Mouse (Mus musculus) CH12.LX (cell line): Measurements from ENCODE around the gene Mgat5. TPM values are rescaled to one million over a fixed set of nuclear protein-coding genes. Genes with fewer than 3 reads are reported as not detected.

Source experiments
- DNase-seq: peaks from one replicate; pipeline ENCODE4 v3.0.0-alpha.2; 2013; ENCODE audit errors: extremely low read depth
- H3K27ac ChIP-seq: 2 replicates; pipeline ENCODE4 v1.5.1; 2012; ENCODE audit warnings: low read depth, mild to moderate bottlenecking, control low read depth, moderate library complexity; ENCODE audit not compliant: insufficient read depth
- H3K27me3 ChIP-seq: replicated peaks from 2 replicates; pipeline ENCODE3; 2012; ENCODE audit warnings: inconsistent platforms
- H3K36me3 ChIP-seq, 2 experiments: replicated peaks in 1 of 2; 2 replicates each; pipeline versions ENCODE3 to v1.6.1; 2012; ENCODE audit warnings: inconsistent platforms in 1 of 2, low read length in 1 of 2, mild to moderate bottlenecking in 1 of 2, mixed read lengths in 1 of 2, moderate library complexity in 1 of 2; ENCODE audit not compliant: control insufficient read depth in 1 of 2, insufficient read depth in 1 of 2
- H3K4me1 ChIP-seq, 2 experiments: 2 replicates each; pipeline ENCODE4 v1.6.1; 2012; ENCODE audit warnings: inconsistent platforms in 1 of 2, moderate library complexity in 1 of 2; ENCODE audit not compliant: insufficient read depth in 2 of 2, control insufficient read depth in 1 of 2
- H3K4me2 ChIP-seq: 2 replicates; pipeline ENCODE4 v1.6.1; 2012; ENCODE audit warnings: low read depth, mild to moderate bottlenecking, control low read depth; ENCODE audit not compliant: poor library complexity, insufficient read depth, severe bottlenecking
- H3K4me3 ChIP-seq, 3 experiments: fragments of 150-350 bp in 1 of 3; sonication (generic) in 1 of 3; replicated peaks in 1 of 3; 2 replicates each; pipeline versions ENCODE3 to v1.5.1; 2011 to 2012; ENCODE audit warnings: low read depth in 2 of 3, low read length in 2 of 3, mild to moderate bottlenecking in 2 of 3, moderate library complexity in 2 of 3, control low read depth in 1 of 3, improper control_type of control experiment in 1 of 3, inconsistent platforms in 1 of 3, mixed read lengths in 1 of 3; ENCODE audit not compliant: poor library complexity in 1 of 3
- H3K79me2 ChIP-seq: replicated peaks from 2 replicates; pipeline ENCODE4 v1.6.1; 2012; ENCODE audit warnings: mild to moderate bottlenecking, moderate library complexity; ENCODE audit not compliant: control insufficient read depth, poor library complexity, insufficient read depth, severe bottlenecking; ENCODE audit errors: extremely low read depth
- H3K9ac ChIP-seq: 2 replicates; pipeline ENCODE4 v1.6.1; 2012; ENCODE audit warnings: low read depth, mild to moderate bottlenecking, control low read depth, moderate library complexity; ENCODE audit not compliant: insufficient read depth
- H3K9me3 ChIP-seq: replicated peaks from 2 replicates; pipeline ENCODE3; 2012; ENCODE audit warnings: low read length, inconsistent platforms, mixed read lengths
- BHLHE40 ChIP-seq: IDR thresholded peaks from 2 replicates; pipeline ENCODE4 v1.6.1; 2011; ENCODE audit warnings: mild to moderate bottlenecking, low read depth, low read length, improper control_type of control experiment
- CHD2 ChIP-seq: IDR thresholded peaks from 2 replicates; pipeline ENCODE4 v1.6.1; 2011; ENCODE audit warnings: low read length, improper control_type of control experiment
- CTCF ChIP-seq, 2 experiments: IDR thresholded peaks in 1 of 2; conservative IDR thresholded peaks in 1 of 2; 2 replicates each; pipeline ENCODE4 v1.5.1; 2011 to 2012; ENCODE audit warnings: low read depth in 2 of 2, low read length in 2 of 2, improper control_type of control experiment in 1 of 2, inconsistent platforms in 1 of 2, mild to moderate bottlenecking in 1 of 2, moderate library complexity in 1 of 2
- E2F4 ChIP-seq: IDR thresholded peaks from 2 replicates; pipeline ENCODE4 v1.6.1; 2011; ENCODE audit warnings: low read depth, low read length, improper control_type of control experiment; ENCODE audit not compliant: insufficient replicate concordance
- ELF1 ChIP-seq: IDR thresholded peaks from 2 replicates; pipeline ENCODE4 v1.6.1; 2014; ENCODE audit warnings: low read depth, mild to moderate bottlenecking, inconsistent platforms, low read length, improper control_type of control experiment
- IRF4 ChIP-seq: IDR thresholded peaks from 2 replicates; pipeline ENCODE4 v1.6.1; 2014; ENCODE audit warnings: low read depth, mild to moderate bottlenecking, inconsistent platforms, low read length, improper control_type of control experiment
- JUN ChIP-seq: IDR thresholded peaks from 2 replicates; pipeline ENCODE4 v1.6.1; 2011; ENCODE audit warnings: low read depth, mild to moderate bottlenecking, low read length, improper control_type of control experiment, moderate library complexity; ENCODE audit not compliant: insufficient read depth
- JUND ChIP-seq: conservative IDR thresholded peaks from 2 replicates; pipeline ENCODE4 v1.6.1; 2011; ENCODE audit warnings: low read depth, low read length, improper control_type of control experiment
- MAFK ChIP-seq: IDR thresholded peaks from 2 replicates; pipeline ENCODE4 v1.6.1; 2011; ENCODE audit warnings: low read length, improper control_type of control experiment; ENCODE audit not compliant: insufficient replicate concordance
- MAX ChIP-seq: IDR thresholded peaks from 2 replicates; pipeline ENCODE4 v1.6.1; 2011; ENCODE audit warnings: low read length, improper control_type of control experiment
- MAZ ChIP-seq: IDR thresholded peaks from 2 replicates; pipeline ENCODE4 v1.6.1; 2012; ENCODE audit warnings: low read depth, mild to moderate bottlenecking, inconsistent platforms, low read length, improper control_type of control experiment, moderate library complexity
- MXI1 ChIP-seq: IDR thresholded peaks from 2 replicates; pipeline ENCODE4 v1.6.1; 2011; ENCODE audit warnings: mild to moderate bottlenecking, low read depth, low read length, improper control_type of control experiment
- MYC ChIP-seq: IDR thresholded peaks from 2 replicates; pipeline ENCODE4 v1.6.1; 2011; ENCODE audit warnings: low read depth, mild to moderate bottlenecking, improper control_type of control experiment, low read length
- NRF1 ChIP-seq: IDR thresholded peaks from 2 replicates; pipeline ENCODE4 v1.6.1; 2014; ENCODE audit warnings: low read depth, mild to moderate bottlenecking, inconsistent platforms, low read length, improper control_type of control experiment, moderate library complexity
- POLR2A ChIP-seq: IDR thresholded peaks from 2 replicates; pipeline ENCODE4 v1.6.1; 2011; ENCODE audit warnings: low read depth, mild to moderate bottlenecking, improper control_type of control experiment, low read length
- POLR2AphosphoS2 ChIP-seq: IDR thresholded peaks from 2 replicates; pipeline ENCODE4 v1.6.1; 2011; ENCODE audit warnings: low read depth, low read length, improper control_type of control experiment
- RAD21 ChIP-seq: IDR thresholded peaks from 2 replicates; pipeline ENCODE4 v1.6.1; 2011; ENCODE audit warnings: low read depth, mild to moderate bottlenecking, low read length, improper control_type of control experiment, moderate library complexity
- SIN3A ChIP-seq: IDR thresholded peaks from 2 replicates; pipeline ENCODE4 v1.6.1; 2012; ENCODE audit warnings: low read length, improper control_type of control experiment, inconsistent platforms
- SMC3 ChIP-seq: IDR thresholded peaks from 2 replicates; pipeline ENCODE4 v1.6.1; 2011; ENCODE audit warnings: low read depth, low read length, improper control_type of control experiment
- TBP ChIP-seq: conservative IDR thresholded peaks from 2 replicates; pipeline ENCODE4 v1.6.1; 2011; ENCODE audit warnings: low read depth, low read length, improper control_type of control experiment
- TCF12 ChIP-seq: IDR thresholded peaks from 2 replicates; pipeline ENCODE4 v1.6.1; 2014; ENCODE audit warnings: low read depth, mild to moderate bottlenecking, inconsistent platforms, low read length, improper control_type of control experiment
- USF1 ChIP-seq: IDR thresholded peaks from 2 replicates; pipeline ENCODE4 v1.6.1; 2014; ENCODE audit warnings: low read depth, mild to moderate bottlenecking, inconsistent platforms, low read length, improper control_type of control experiment
- dilution Hi-C: fragments of 300-500 bp; cut with MboI; formaldehyde crosslinking; loops from 2 replicates; pipeline ENCODE4 v1.14.3; 2020; ENCODE audit warnings: low sequenced_read_pairs; ENCODE audit not compliant: extremely low pct_unique_long_range_greater_than_20kb, extremely low pct_ligation_motif_present
- in situ Hi-C: fragments of 300-500 bp; cut with MboI; formaldehyde crosslinking; loops from 3 replicates; pipeline ENCODE4 v1.14.3; 2019; ENCODE audit warnings: low sequenced_read_pairs, low pct_ligation_motif_present, low pct_unique_long_range_greater_than_20kb, mixed read lengths
- polyA plus RNA-seq: library from polyadenylated mRNA; unstranded; fragments of >175 nt; gene quantifications from 2 replicates; pipeline ENCODE4 v1.2.1, GENCODE M21; 2012; ENCODE audit warnings: low read depth; ENCODE audit not compliant: insufficient read length
- total RNA-seq, 2 experiments: library from RNA; depleted of rRNA; stranded (reverse); fragments of 300-350 nt in 1 of 2; fragments of >200 nt in 1 of 2; gene quantifications; 2 replicates each; pipeline ENCODE4 v1.2.3; 2012 to 2014

Mgat5 gene
- total and polyA plus RNA-seq, 3 experiments = 5.9 to 8.8 (median 6.6) TPM

DNA sequence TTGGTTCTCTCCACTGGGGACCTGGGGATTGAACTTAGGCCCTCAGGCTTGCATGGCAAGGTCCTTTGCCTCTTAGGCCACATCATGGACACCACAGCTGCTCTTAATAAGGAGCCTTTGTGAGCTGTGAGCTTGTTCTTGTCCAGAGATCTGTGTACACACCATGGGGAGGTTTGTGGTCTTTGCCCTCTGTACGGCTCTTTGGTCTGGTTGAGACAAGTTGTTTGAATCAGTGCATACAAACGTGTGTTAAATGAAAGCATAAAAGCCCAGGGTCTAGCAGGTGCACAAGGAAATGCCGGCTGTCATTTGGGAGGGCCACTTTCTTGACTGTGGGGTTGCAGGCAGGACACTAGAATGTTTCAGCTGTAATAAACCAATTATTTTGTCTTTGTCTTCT, 64.5 kb downstream of the Mgat5 start:
- no peak for DNase-seq
- H3K9ac ChIP-seq = no peak overlapping the region
- dilution Hi-C loops = no loop called here
- TF ChIP-seq MXI1 (no peak), E2F4 (no peak), CHD2 (no peak), TBP (no peak)
- TF ChIP-seq, all 38 proteins: peak for 0
- in situ Hi-C loops = no loop called here
- Histone ChIP-seq H3K4me3 (no peak overlapping the region), H3K27ac (no peak overlapping the region), H3K27me3 (no peaks in the 10 kb centered on the region), H3K4me2 (no peak overlapping the region), H3K79me2 (no peaks in the 10 kb centered on the region), H3K9me3 (no peaks in the 10 kb centered on the region), H3K4me1 (no peaks in the 10 kb centered on the region), H3K36me3 (peaks cover 0 to 27% of the 10 kb centered on the region in 2 experiments)

DNA sequence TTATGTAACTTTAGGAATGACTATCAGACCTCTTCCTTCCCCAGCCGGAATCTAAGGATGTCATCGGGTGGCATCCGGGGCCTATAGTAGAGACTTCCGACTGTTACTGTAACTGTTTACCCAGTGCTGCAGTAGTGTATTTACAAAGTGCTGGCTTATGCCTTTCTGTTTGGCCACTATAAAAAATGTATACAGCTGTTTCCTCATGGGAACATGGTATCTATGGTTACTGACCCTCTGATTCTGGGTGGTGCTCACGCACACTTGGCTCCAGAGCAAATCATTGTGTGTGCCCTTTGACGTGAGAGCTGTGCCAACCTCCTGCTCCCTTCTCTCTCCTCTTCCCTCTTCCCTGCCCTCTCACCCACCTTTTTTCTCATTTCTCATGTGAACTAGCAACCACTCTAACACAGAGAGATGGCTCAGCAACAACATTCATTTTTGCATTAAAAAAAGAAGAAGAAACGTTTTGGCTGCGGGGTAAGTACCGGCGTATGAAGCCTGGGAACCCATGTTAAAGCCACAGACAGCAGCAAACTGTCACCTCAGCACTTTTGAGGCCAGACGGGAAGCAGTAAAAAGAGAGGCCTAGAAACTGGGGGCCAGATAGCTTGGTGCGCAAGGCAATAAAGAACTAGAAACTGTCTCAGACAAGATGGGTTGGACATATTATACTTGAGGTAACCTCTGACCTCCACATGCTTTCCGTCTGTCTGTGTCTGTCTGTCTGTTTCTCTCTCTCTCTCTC, 65.6 kb downstream of the Mgat5 start:
- H3K4me1 ChIP-seq = no peaks in the 10 kb centered on the region
- no peak overlapping the region for H3K4me3 ChIP-seq
- TF ChIP-seq BHLHE40 (no peak), IRF4 (no peak), MAFK (0 out of 2 replicates have a peak, but pooled peaks have one; percentile 12)
- DNase-seq = no peak
- H3K4me2 ChIP-seq = no peak overlapping the region
- no peak overlapping the region for H3K27ac ChIP-seq
- peaks cover 0 to 31% of the 10 kb centered on the region in 2 experiments for H3K36me3 ChIP-seq
- no peaks in the 10 kb centered on the region for H3K79me2 ChIP-seq
- no peak overlapping the region for H3K9ac ChIP-seq
- in situ Hi-C loops (no loop called here), dilution Hi-C loops (no loop called here)
- no peaks in the 10 kb centered on the region for H3K9me3 ChIP-seq
- no peaks in the 10 kb centered on the region for H3K27me3 ChIP-seq

DNA sequence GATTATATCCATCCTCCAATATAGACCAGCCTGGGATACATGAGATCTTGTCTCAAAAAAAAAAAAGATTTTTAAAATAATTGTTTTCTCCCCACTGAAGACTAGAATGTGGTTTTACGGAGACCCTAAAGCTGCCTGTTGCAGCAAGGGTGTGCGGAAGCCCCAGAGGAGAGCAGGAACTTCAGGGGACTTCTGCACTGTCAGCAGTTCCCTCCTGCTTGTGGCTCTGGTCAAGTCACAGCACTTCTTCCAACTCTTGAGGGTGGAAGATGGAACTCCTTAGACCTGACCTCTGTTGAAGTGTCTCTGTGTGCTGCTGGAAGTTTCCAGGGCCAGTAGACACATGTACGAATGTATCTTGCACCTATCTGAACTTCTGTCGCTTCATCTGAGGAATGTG, 66.3 kb downstream of the Mgat5 start:
- no peak for TF ChIP-seq CTCF (conservative IDR thresholded peaks at IDR 0.05 in 1 of 2, IDR thresholded peaks at IDR 0.05 in 1 of 2; ENCODE audit: low read depth in 2 of 2, low read length in 2 of 2)
- no peak for TF ChIP-seq MAZ
- TF ChIP-seq NRF1 = no peak
- TF ChIP-seq RAD21 = no peak
- TF ChIP-seq POLR2A = no peak
- no peak for TF ChIP-seq CHD2
- TF ChIP-seq ELF1 = no peak
- TF ChIP-seq TCF12 = no peak
- TF ChIP-seq SMC3 = no peak
- TF ChIP-seq BHLHE40 = no peak
- no peak for TF ChIP-seq MYC
- TF ChIP-seq POLR2AphosphoS2 = no peak
- TF ChIP-seq USF1 = no peak
- TF ChIP-seq JUN = no peak
- no peak for TF ChIP-seq MAX
- TF ChIP-seq JUND = no peak
- no peak for TF ChIP-seq SIN3A
- in situ Hi-C loops = no loop called here
- dilution Hi-C loops = no loop called here
- Histone ChIP-seq H3K4me3 (no peak overlapping the region), H3K79me2 (no peaks in the 10 kb centered on the region), H3K36me3 (peaks cover 0 to 31% of the 10 kb centered on the region in 2 experiments), H3K4me2 (no peak overlapping the region), H3K9ac (no peak overlapping the region), H3K27me3 (no peaks in the 10 kb centered on the region), H3K4me1 (no peaks in the 10 kb centered on the region), H3K27ac (no peak overlapping the region), H3K9me3 (no peaks in the 10 kb centered on the region)
- no peak for DNase-seq
